Mouse (Mus musculus) CH12.LX (cell line): ENCODE measurements around the gene Mapre1. TPM values are rescaled to one million over a fixed set of nuclear protein-coding genes. Genes with fewer than 3 reads are reported as not detected.

ENCODE experiments used
- DNase-seq: peaks from one replicate; pipeline ENCODE4 v3.0.0-alpha.2; 2013; ENCODE audit errors: extremely low read depth
- H3K27ac ChIP-seq: 2 replicates; pipeline ENCODE4 v1.5.1; 2012; ENCODE audit warnings: low read depth, mild to moderate bottlenecking, control low read depth, moderate library complexity; ENCODE audit not compliant: insufficient read depth
- H3K27me3 ChIP-seq: replicated peaks from 2 replicates; pipeline ENCODE3; 2012; ENCODE audit warnings: inconsistent platforms
- H3K36me3 ChIP-seq, 2 experiments: replicated peaks in 1 of 2; 2 replicates each; pipeline versions ENCODE3 to v1.6.1; 2012; ENCODE audit warnings: inconsistent platforms in 1 of 2, low read length in 1 of 2, mild to moderate bottlenecking in 1 of 2, mixed read lengths in 1 of 2, moderate library complexity in 1 of 2; ENCODE audit not compliant: control insufficient read depth in 1 of 2, insufficient read depth in 1 of 2
- H3K4me1 ChIP-seq, 2 experiments: 2 replicates each; pipeline ENCODE4 v1.6.1; 2012; ENCODE audit warnings: inconsistent platforms in 1 of 2, moderate library complexity in 1 of 2; ENCODE audit not compliant: insufficient read depth in 2 of 2, control insufficient read depth in 1 of 2
- H3K4me2 ChIP-seq: 2 replicates; pipeline ENCODE4 v1.6.1; 2012; ENCODE audit warnings: low read depth, mild to moderate bottlenecking, control low read depth; ENCODE audit not compliant: poor library complexity, insufficient read depth, severe bottlenecking
- H3K4me3 ChIP-seq, 3 experiments: fragments of 150-350 bp in 1 of 3; sonication (generic) in 1 of 3; replicated peaks in 1 of 3; 2 replicates each; pipeline versions ENCODE3 to v1.5.1; 2011 to 2012; ENCODE audit warnings: low read depth in 2 of 3, low read length in 2 of 3, mild to moderate bottlenecking in 2 of 3, moderate library complexity in 2 of 3, control low read depth in 1 of 3, improper control_type of control experiment in 1 of 3, inconsistent platforms in 1 of 3, mixed read lengths in 1 of 3; ENCODE audit not compliant: poor library complexity in 1 of 3
- H3K79me2 ChIP-seq: replicated peaks from 2 replicates; pipeline ENCODE4 v1.6.1; 2012; ENCODE audit warnings: mild to moderate bottlenecking, moderate library complexity; ENCODE audit not compliant: control insufficient read depth, poor library complexity, insufficient read depth, severe bottlenecking; ENCODE audit errors: extremely low read depth
- H3K9ac ChIP-seq: 2 replicates; pipeline ENCODE4 v1.6.1; 2012; ENCODE audit warnings: low read depth, mild to moderate bottlenecking, control low read depth, moderate library complexity; ENCODE audit not compliant: insufficient read depth
- H3K9me3 ChIP-seq: replicated peaks from 2 replicates; pipeline ENCODE3; 2012; ENCODE audit warnings: low read length, inconsistent platforms, mixed read lengths
- CHD2 ChIP-seq: IDR thresholded peaks from 2 replicates; pipeline ENCODE4 v1.6.1; 2011; ENCODE audit warnings: low read length, improper control_type of control experiment
- CTCF ChIP-seq, 2 experiments: IDR thresholded peaks in 1 of 2; conservative IDR thresholded peaks in 1 of 2; 2 replicates each; pipeline ENCODE4 v1.5.1; 2011 to 2012; ENCODE audit warnings: low read depth in 2 of 2, low read length in 2 of 2, improper control_type of control experiment in 1 of 2, inconsistent platforms in 1 of 2, mild to moderate bottlenecking in 1 of 2, moderate library complexity in 1 of 2
- E2F4 ChIP-seq: IDR thresholded peaks from 2 replicates; pipeline ENCODE4 v1.6.1; 2011; ENCODE audit warnings: low read depth, low read length, improper control_type of control experiment; ENCODE audit not compliant: insufficient replicate concordance
- ELF1 ChIP-seq: IDR thresholded peaks from 2 replicates; pipeline ENCODE4 v1.6.1; 2014; ENCODE audit warnings: low read depth, mild to moderate bottlenecking, inconsistent platforms, low read length, improper control_type of control experiment
- EP300 ChIP-seq: IDR thresholded peaks from 2 replicates; pipeline ENCODE4 v1.6.1; 2011; ENCODE audit warnings: low read length, improper control_type of control experiment
- ETS1 ChIP-seq: conservative IDR thresholded peaks from 2 replicates; pipeline ENCODE4 v1.6.1; 2012; ENCODE audit warnings: low read depth, mild to moderate bottlenecking, inconsistent platforms, low read length, improper control_type of control experiment, moderate library complexity
- GABPA ChIP-seq: IDR thresholded peaks from 2 replicates; pipeline ENCODE4 v1.6.1; 2012; ENCODE audit warnings: low read depth, low read length, improper control_type of control experiment, inconsistent platforms; ENCODE audit not compliant: insufficient replicate concordance
- HCFC1 ChIP-seq: IDR thresholded peaks from 2 replicates; pipeline ENCODE4 v1.6.1; 2012; ENCODE audit warnings: low read depth, mild to moderate bottlenecking, inconsistent platforms, low read length, improper control_type of control experiment
- IRF4 ChIP-seq: IDR thresholded peaks from 2 replicates; pipeline ENCODE4 v1.6.1; 2014; ENCODE audit warnings: low read depth, mild to moderate bottlenecking, inconsistent platforms, low read length, improper control_type of control experiment
- JUN ChIP-seq: IDR thresholded peaks from 2 replicates; pipeline ENCODE4 v1.6.1; 2011; ENCODE audit warnings: low read depth, mild to moderate bottlenecking, low read length, improper control_type of control experiment, moderate library complexity; ENCODE audit not compliant: insufficient read depth
- KAT2A ChIP-seq: IDR thresholded peaks from 2 replicates; pipeline ENCODE4 v1.6.1; 2012; ENCODE audit warnings: low read length, improper control_type of control experiment, inconsistent platforms; ENCODE audit not compliant: insufficient replicate concordance
- MEF2A ChIP-seq: IDR thresholded peaks from 2 replicates; pipeline ENCODE4 v1.6.1; 2014; ENCODE audit warnings: low read depth, mild to moderate bottlenecking, inconsistent platforms, low read length, improper control_type of control experiment, borderline replicate concordance
- MXI1 ChIP-seq: IDR thresholded peaks from 2 replicates; pipeline ENCODE4 v1.6.1; 2011; ENCODE audit warnings: mild to moderate bottlenecking, low read depth, low read length, improper control_type of control experiment
- MYC ChIP-seq: IDR thresholded peaks from 2 replicates; pipeline ENCODE4 v1.6.1; 2011; ENCODE audit warnings: low read depth, mild to moderate bottlenecking, improper control_type of control experiment, low read length
- NELFE ChIP-seq: IDR thresholded peaks from 2 replicates; pipeline ENCODE4 v1.6.1; 2011; ENCODE audit warnings: low read depth, low read length, improper control_type of control experiment
- NRF1 ChIP-seq: IDR thresholded peaks from 2 replicates; pipeline ENCODE4 v1.6.1; 2014; ENCODE audit warnings: low read depth, mild to moderate bottlenecking, inconsistent platforms, low read length, improper control_type of control experiment, moderate library complexity
- POLR2A ChIP-seq: IDR thresholded peaks from 2 replicates; pipeline ENCODE4 v1.6.1; 2011; ENCODE audit warnings: low read depth, mild to moderate bottlenecking, improper control_type of control experiment, low read length
- POLR2AphosphoS2 ChIP-seq: IDR thresholded peaks from 2 replicates; pipeline ENCODE4 v1.6.1; 2011; ENCODE audit warnings: low read depth, low read length, improper control_type of control experiment
- RCOR1 ChIP-seq: conservative IDR thresholded peaks from 2 replicates; pipeline ENCODE4 v1.6.1; 2012; ENCODE audit warnings: low read depth, mild to moderate bottlenecking, inconsistent platforms, low read length, improper control_type of control experiment
- SMC3 ChIP-seq: IDR thresholded peaks from 2 replicates; pipeline ENCODE4 v1.6.1; 2011; ENCODE audit warnings: low read depth, low read length, improper control_type of control experiment
- TBP ChIP-seq: conservative IDR thresholded peaks from 2 replicates; pipeline ENCODE4 v1.6.1; 2011; ENCODE audit warnings: low read depth, low read length, improper control_type of control experiment
- USF1 ChIP-seq: IDR thresholded peaks from 2 replicates; pipeline ENCODE4 v1.6.1; 2014; ENCODE audit warnings: low read depth, mild to moderate bottlenecking, inconsistent platforms, low read length, improper control_type of control experiment
- USF2 ChIP-seq: conservative IDR thresholded peaks from 2 replicates; pipeline ENCODE4 v1.6.1; 2011; ENCODE audit warnings: low read depth, low read length, improper control_type of control experiment
- ZC3H11A ChIP-seq: IDR thresholded peaks from 2 replicates; pipeline ENCODE4 v1.6.1; 2012; ENCODE audit warnings: low read depth, mild to moderate bottlenecking, inconsistent platforms, low read length, improper control_type of control experiment
- ZKSCAN1 ChIP-seq: IDR thresholded peaks from 2 replicates; pipeline ENCODE4 v1.6.1; 2012; ENCODE audit warnings: low read depth, inconsistent platforms, low read length, improper control_type of control experiment, borderline replicate concordance
- dilution Hi-C: fragments of 300-500 bp; cut with MboI; formaldehyde crosslinking; loops from 2 replicates; pipeline ENCODE4 v1.14.3; 2020; ENCODE audit warnings: low sequenced_read_pairs; ENCODE audit not compliant: extremely low pct_unique_long_range_greater_than_20kb, extremely low pct_ligation_motif_present
- in situ Hi-C: fragments of 300-500 bp; cut with MboI; formaldehyde crosslinking; loops from 3 replicates; pipeline ENCODE4 v1.14.3; 2019; ENCODE audit warnings: low sequenced_read_pairs, low pct_ligation_motif_present, low pct_unique_long_range_greater_than_20kb, mixed read lengths
- polyA plus RNA-seq: library from polyadenylated mRNA; unstranded; fragments of >175 nt; gene quantifications from 2 replicates; pipeline ENCODE4 v1.2.1, GENCODE M21; 2012; ENCODE audit warnings: low read depth; ENCODE audit not compliant: insufficient read length
- total RNA-seq, 2 experiments: library from RNA; depleted of rRNA; stranded (reverse); fragments of 300-350 nt in 1 of 2; fragments of >200 nt in 1 of 2; gene quantifications; 2 replicates each; pipeline ENCODE4 v1.2.3; 2012 to 2014

Mapre1 gene
- total and polyA plus RNA-seq, 3 experiments = 30.8 to 136 (median 134) TPM

- no peak overlapping the region for H3K4me3 ChIP-seq
- no peaks in the 10 kb centered on the region for H3K27me3 ChIP-seq
- H3K79me2 ChIP-seq = no peaks in the 10 kb centered on the region
- in situ Hi-C loops = no loop called here
- no peak for TF ChIP-seq NRF1
- TF ChIP-seq IRF4 = no peak
- no peak for TF ChIP-seq HCFC1
- no peak for TF ChIP-seq POLR2A
- no peak for TF ChIP-seq ELF1
- H3K9me3 ChIP-seq = no peaks in the 10 kb centered on the region
- dilution Hi-C loops = no loop called here
- H3K9ac ChIP-seq = no peak overlapping the region
- no peak overlapping the region for H3K4me2 ChIP-seq
- DNase-seq = no peak
- H3K4me1 ChIP-seq = peaks cover 4 to 29% of the 10 kb centered on the region in 2 experiments; a peak in 3 of 4 replicates
- H3K27ac ChIP-seq = no peak overlapping the region
- peaks cover 2 to 52% of the 10 kb centered on the region in 2 experiments for H3K36me3 ChIP-seq
Measured at GRCm38 (mm10) chr2:153772950-153773349, 31.9 kb downstream of the Mapre1 start.

- H3K4me3 ChIP-seq = no peak overlapping the region
- no peak overlapping the region for H3K4me2 ChIP-seq
- peaks cover 4 to 26% of the 10 kb centered on the region in 2 experiments; a peak in 3 of 4 replicates for H3K4me1 ChIP-seq
- H3K27ac ChIP-seq = no peak overlapping the region
- dilution Hi-C loops = no loop called here
- TF ChIP-seq ETS1 (no peak), POLR2AphosphoS2 (no peak), NELFE (no peak), MXI1 (no peak), ZKSCAN1 (no peak), ZC3H11A (no peak), GABPA (no peak), MYC (no peak), CHD2 (no peak), MEF2A (no peak), JUN (no peak), CTCF (conservative IDR thresholded peaks at IDR 0.05 in 1 of 2, IDR thresholded peaks at IDR 0.05 in 1 of 2; ENCODE audit: low read depth in 2 of 2, low read length in 2 of 2) (no peak), EP300 (no peak), E2F4 (no peak), TBP (no peak), USF1 (no peak), USF2 (no peak), SMC3 (no peak), RCOR1 (no peak), KAT2A (no peak)
- H3K79me2 ChIP-seq = no peaks in the 10 kb centered on the region
- H3K27me3 ChIP-seq = no peaks in the 10 kb centered on the region
- H3K36me3 ChIP-seq = peaks cover 2 to 35% of the 10 kb centered on the region in 2 experiments
- H3K9ac ChIP-seq = no peak overlapping the region
- no peak for DNase-seq
- in situ Hi-C loops = no loop called here
- H3K9me3 ChIP-seq = no peaks in the 10 kb centered on the region
Measured at GRCm38 (mm10) chr2:153775472-153775871, 34.4 kb downstream of the Mapre1 start.
